Mouse (Mus musculus) testis, postnatal 10 days (tissue): ENCODE data around the gene Arvcf.
A peak's percentile ranks its signal among the peaks of the same experiment; 100 is the strongest.

Source experiments
- DNase-seq: peaks from one replicate; pipeline ENCODE4 v3.0.0; 2021; ENCODE audit warnings: low spot score

Gene Arvcf

DNA sequence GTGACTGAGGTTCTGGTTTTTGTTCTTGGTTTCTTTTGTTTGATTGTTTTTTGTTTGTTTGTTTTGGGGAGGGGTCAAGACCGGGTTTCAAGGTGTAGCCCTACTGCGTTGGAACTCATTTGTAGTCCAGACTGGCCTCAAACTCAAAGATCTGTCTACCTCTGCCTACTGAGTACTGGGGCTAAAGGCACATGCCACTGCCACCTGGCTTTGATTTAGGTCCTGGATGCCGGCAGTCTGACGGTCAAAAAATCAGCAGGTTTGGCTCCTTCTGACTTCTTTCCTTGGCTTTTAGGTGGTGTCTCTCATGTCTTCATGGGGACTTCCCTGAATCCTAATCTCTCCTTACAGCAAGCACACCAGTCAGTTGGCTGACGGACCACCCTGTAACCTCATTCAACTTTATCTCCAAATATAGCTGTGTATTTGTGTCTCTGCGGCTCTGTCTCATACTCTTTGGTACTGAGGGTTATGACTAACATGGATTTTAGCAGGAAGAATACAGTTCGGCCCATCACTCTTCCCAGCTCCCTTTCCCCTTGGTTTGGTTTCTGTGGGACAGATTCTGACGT is 82.7 kb downstream of the Arvcf start:
- DNase-seq, result no peak

DNA sequence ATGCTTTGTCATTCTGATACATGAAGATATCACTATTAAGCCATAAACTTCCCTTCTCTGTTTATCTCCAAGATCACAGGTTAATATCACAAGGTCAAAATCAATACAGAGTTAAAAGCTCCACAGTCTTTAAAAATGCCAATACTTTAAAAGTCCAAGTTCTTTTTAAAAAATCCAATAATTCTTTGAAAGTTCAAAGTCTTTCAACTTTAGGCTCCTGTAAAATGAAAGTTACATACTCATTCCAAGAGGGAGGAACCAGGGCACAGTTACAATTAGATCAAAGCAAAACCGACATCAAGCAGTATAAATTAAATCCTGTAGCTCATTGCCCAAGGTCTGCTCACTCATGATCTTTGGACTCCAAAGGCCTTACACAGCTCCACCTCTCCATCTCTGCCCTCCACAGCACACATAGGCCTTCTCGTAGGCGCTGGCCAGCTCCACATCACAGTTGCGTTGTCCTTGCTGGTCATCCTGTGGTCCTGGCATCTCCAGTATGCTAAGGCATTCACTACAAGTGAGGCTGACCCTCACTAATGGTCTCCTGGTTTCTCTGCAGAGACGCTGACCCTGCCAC is 85.4 kb downstream of the Arvcf start:
- DNase-seq, result no peak

DNA sequence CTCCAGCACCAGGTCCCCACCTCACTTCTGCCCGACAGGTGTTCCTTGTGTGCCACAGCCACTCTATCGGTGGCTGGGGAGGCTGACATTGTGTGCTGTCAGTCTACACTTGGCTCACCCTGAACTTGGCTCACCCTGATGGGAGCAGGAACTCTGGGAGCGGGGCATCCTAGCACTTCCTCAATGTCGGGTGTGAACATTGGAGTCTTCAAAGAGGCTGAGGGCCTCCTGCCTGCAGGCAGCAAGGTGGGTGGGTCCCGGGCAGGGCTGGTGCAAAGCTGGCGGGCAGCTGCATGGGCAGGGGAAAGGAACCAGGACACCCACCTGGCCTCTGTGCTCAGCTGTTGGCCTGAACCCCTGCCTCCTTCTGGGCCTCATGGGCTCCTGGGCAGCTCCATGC is 88.1 kb downstream of the Arvcf start:
- DNase-seq, result no peak

DNA sequence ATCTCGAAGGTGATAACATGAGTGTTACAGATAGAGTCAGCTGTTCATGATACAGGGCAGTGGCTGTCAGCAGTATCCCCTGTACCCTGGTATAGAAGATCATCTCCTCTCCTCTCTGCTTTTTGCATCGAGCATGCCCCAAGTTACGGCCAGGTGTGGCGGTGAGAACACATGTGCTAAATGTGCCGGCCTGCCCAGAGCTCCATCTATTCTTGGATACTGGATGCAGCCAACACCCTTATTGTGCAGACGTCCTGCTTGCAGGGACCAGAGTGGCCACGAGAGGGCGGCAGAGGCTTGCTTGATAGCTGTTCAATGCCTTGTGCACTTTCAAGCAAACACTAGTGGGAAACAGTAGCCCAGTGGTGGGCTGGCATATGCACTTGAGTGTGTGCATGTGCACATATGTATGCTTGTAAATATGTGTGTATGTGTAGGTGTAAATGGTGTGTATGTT is 95.4 kb downstream of the Arvcf start:
- peak; percentile 98 for DNase-seq

DNA sequence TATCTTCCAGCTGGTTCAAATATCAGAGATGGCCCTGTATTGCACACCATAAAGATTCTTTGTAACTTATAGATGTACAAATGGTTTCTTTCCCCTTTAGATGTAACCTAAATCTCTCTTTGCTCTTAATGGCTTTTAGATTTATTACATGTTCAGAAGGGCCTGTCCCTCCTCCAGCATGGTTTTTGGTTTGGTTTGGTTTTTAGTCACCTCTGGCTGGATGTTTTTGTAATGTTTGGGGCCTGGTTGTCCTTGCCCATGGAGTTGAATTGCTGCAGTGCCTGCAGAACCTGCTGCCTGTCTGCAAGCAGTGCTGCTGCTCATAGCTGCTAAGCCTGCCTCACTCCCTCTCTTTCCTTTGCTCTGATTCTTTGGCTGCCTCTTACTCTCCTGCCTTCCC is 99.3 kb downstream of the Arvcf start:
- DNase-seq, result no peak

DNA sequence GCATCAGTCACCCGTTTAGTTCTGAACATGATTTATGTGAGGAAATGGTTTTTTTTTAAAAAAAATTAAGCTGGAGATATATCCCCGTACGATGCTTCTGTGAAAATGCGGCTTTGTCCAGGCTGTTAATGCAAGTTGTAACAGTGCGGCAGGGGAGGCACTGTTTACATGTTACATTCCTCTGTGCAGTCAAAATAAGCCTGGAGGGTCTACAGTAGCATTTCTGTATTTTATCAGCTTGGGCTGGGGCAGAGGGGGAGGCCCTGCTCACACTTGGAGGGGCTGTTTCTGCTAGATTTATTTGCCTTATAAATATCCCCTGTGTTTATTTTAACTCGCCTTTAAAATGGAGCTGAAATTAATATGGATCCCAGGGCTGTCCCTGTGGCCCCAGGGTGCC is 100.1 kb downstream of the Arvcf start:
- no peak for DNase-seq

DNA sequence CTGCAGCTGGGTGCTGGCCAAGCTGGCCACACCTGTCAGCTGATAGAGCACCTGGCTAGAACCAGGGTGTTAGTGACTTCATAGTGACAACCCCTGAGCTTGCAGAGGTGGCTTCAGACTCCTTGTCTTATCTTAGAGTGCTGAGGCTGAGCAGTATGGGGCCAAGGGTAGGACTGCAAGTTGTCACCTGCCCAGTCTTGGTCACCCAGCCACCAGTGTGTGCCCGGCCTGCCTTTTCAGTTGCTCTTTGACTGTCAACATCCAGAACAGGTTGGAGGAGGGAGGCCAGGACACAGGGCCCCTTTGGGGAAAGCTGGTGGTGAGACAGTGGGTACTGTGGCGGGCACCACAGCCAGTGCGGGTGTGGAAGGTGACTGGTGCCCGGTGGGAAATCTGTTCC is 101.0 kb downstream of the Arvcf start:
- DNase-seq, result no peak

DNA sequence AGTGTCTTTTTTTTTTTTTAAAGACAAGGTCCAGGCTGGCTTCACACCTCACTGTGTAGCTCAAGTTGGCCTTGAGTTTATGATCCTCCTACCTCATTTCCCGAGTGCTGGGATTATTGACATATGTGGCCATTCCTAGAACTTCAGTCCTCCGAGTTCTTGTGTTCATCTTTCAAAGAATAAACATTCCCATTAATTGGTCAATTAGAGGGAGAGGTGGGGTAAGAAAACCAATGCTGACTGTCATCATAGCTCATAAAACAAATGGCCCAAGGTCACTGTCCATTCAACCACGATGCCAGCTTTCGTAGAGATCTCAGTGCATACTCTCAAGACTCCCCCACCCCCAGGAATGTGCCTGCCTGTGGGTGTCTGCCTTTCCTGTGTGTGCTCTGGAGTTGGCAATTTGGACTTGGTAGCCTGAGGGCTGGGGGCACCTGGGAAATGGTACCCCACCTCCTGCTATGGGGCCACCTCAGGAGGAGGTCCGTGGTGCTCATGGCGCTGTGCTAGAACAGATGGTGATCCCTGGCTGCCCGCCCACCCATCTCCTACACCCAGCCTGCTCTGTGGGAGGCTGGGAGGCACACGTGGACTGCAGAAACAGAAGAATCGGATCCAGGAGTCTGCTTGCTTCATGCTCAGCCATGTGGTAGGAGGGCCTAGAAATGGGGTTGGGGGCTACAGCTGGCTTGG is 103.7 kb downstream of the Arvcf start:
- DNase-seq, result peak; percentile 62

DNA sequence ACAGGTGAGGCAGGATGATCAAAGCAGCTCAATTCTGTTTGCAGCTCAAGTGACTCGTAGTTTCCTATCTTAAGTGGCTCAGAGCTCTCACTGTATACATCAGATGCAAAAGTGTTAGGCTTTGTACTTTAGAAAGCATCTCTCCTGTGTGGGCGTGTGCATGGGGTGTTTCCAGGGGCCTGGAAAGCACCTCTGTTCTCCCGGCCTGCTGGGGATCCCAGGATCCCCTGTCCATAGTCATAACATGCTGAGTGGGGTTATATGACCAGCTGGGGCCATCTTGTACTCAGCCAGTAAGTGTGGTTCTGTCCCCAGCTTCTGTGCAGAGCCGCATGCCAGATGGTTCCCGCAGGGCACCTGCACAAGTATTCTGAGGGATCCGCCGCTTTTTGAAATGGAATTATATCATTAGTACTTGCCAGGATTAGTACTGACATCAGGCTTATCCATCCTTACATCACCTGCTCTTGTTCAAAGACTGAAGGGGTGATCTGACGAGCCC is 104.4 kb downstream of the Arvcf start:
- DNase-seq, result no peak

DNA sequence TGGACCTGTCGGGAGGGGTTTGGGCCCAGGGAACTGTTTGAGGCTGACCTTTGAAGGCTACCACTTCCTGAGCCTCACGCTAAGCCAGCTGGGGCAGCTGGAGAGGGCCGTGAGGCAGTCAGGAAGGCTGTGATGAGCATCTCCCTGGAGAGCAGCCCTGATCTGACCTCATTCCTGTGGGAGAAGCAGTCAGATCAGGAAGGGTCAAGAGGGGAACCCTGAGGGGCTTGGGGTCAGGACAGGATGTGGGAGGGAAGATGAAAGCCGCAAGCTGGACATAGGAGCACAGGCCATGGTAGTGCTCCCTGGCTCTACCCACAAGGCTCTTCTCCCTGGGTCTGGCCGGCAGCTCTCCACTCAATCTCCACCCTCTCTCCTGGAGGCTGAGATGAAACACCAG is 105.9 kb downstream of the Arvcf start:
- no peak for DNase-seq

DNA sequence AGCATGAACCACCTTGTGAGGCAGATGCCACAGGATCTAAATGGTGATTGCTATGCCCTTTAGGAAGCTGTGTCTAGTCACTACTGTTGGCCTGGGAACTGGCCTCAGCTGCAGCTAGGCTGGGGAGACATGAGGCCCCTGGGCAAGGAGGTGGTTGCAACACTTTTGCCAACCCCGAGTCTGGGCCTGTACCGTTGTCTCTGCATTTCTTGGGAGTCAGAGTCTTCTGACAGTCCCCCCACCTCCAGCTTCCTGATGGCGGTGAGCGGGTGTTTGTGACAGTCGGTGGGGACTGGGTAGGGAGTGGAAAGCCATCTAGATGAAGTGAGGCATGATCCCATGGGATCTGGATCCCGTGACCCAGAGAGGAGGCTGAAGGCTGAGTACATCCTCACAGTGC is 107.4 kb downstream of the Arvcf start:
- no peak for DNase-seq
